Mouse (Mus musculus) liver, embryonic 16.5 days (tissue): ENCODE data around the gene Ambra1. TPM values are rescaled to one million over a fixed set of nuclear protein-coding genes. Genes with fewer than 3 reads are reported as not detected.

Experiments used
- ATAC-seq: fragments of 200-750 bp; cut with Nextera tagmentation; 2 replicates; pipeline ENCODE4 v1.8.0; 2017; ENCODE audit warnings: low read depth, mild to moderate bottlenecking, moderate number of reproducible peaks, moderate library complexity
- H3K27ac ChIP-seq: fragments of 300-500 bp; sonication (generic); 2 replicates; pipeline ENCODE4 v1.5.1; 2014; ENCODE audit warnings: mild to moderate bottlenecking, low read length
- H3K27me3 ChIP-seq: fragments of 300-500 bp; sonication (generic); 2 replicates; pipeline ENCODE4 v1.6.1; 2014; ENCODE audit warnings: low read depth, low read length, mixed read lengths; ENCODE audit not compliant: control insufficient read depth, insufficient read depth
- H3K36me3 ChIP-seq: fragments of 300-500 bp; sonication (generic); 2 replicates; pipeline ENCODE4 v1.6.1; 2014; ENCODE audit warnings: mild to moderate bottlenecking; ENCODE audit not compliant: control insufficient read depth, insufficient read depth
- H3K4me1 ChIP-seq: fragments of 300-500 bp; sonication (generic); 2 replicates; pipeline ENCODE4 v1.6.1; 2014; ENCODE audit warnings: low read depth, low read length, mixed read lengths; ENCODE audit not compliant: control insufficient read depth
- H3K4me2 ChIP-seq: fragments of 300-500 bp; sonication (generic); 2 replicates; pipeline ENCODE4 v1.6.1; 2014; ENCODE audit warnings: low read depth, low read length, mixed read lengths
- H3K4me3 ChIP-seq: fragments of 300-500 bp; sonication (generic); 2 replicates; pipeline ENCODE4 v1.5.1; 2014; ENCODE audit warnings: low read depth, mild to moderate bottlenecking, low read length
- H3K9ac ChIP-seq: fragments of 300-500 bp; sonication (generic); 2 replicates; pipeline ENCODE4 v1.6.1; 2014; ENCODE audit warnings: low read depth, low read length
- H3K9me3 ChIP-seq: fragments of 300-500 bp; sonication (generic); replicated peaks from 2 replicates; pipeline ENCODE4 v1.6.1; 2016; ENCODE audit warnings: low read length; ENCODE audit not compliant: control insufficient read depth
- WGBS: fragments of 180-500 bp; shearing (Covaris S2); extraction: QIAGEN DNeasy Blood & Tissue Kit; methylation state at CpG from one replicate; pipeline ENCODE4 v1.1.7; 2014; ENCODE audit not compliant: insufficient replicate concordance; 5-methylcytosine and 5-hydroxymethylcytosine counted together
- polyA plus RNA-seq: library from polyadenylated mRNA; unstranded; fragments of >200 nt; fragmentation: Nextera tagmentation; extraction: Ambion mirVana; gene quantifications from 2 replicates; pipeline ENCODE4 v1.2.1, GENCODE M21; 2015

Gene Ambra1
- polyA plus RNA-seq, 1 experiment from 2014 or later: 6.1 TPM

DNA sequence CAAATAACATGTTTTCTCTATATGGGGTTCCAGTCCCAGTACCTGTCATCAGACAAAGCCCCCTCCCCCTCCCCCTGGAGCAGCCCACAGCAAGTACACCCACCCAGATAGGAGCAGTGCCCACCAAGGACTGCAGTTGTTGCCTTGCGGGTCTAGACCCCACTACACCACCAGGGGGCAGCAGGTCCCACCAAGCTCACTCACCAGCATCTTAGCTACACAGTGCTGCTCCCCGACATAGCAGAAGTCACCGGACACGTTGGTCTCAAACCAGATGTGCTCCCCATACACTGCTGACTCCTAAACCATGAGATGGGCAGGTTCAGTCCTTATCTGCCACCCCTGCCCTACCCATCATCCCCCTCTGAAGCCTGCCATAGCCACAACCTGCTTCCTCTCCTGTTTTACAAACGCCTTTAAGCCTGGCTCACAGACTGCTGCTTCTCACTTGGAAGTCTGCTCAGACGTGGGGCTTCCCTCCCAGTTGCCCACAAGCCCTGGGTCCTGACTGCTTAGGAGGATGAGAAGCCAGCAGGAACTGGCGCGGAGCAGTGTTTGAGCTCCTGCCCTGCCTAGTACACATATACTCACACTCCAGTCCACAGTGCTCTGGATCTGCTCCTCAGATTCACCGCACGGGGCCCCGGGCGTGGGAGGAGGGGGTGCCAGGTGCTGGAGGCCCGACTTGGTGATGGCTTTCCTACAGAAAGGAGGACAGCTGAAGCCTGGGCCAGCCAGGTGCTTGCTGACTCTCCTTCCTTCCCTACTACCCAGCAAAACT is 214.4 kb downstream of the Ambra1 start:
- Histone ChIP-seq H3K9ac (no peak overlapping the region), H3K36me3 (peaks cover 27% of the 10 kb centered on the region), H3K27ac (0 out of 2 replicates have a peak overlapping the region, but pooled peaks have one; percentile 8), H3K4me3 (no peak overlapping the region), H3K27me3 (no peaks in the 10 kb centered on the region), H3K4me2 (no peak overlapping the region), H3K4me1 (peaks cover 47% of the 10 kb centered on the region), H3K9me3 (no peaks in the 10 kb centered on the region)
- ATAC-seq: peak; percentile 19; the same call in 1 of the 2 replicates
- 35% methylated on average over 13 of the region's 13 CpGs for WGBS

DNA sequence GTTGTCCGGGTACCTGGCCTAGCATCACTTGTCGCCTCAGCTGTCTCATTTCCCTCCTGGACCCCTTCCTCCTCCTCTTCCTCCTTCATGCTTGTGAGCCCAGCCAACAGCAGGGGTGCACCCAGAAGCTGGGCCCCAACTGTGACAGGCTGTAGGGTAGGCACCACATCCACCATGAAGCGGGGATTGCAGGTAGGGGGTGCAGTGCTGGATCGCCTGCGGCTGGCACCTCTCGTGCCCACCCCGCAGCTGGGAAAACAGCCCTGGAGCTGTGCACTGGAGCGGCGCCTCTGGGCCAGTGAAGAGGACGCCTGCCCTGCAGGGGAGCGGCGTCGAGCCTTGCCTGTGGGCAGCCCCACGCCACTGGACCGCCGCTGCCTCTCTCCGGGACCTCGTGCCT is 215.5 kb downstream of the Ambra1 start, which contains the start of gene Gm9821:
TSS of gene Gm9821 (plus strand) at position 221 of the 400 bp plus-strand sequence.
- H3K4me3 ChIP-seq: no peak within 1 kb of the TSS
- H3K9me3 ChIP-seq: no peaks in the 10 kb centered on the region
- H3K27me3 ChIP-seq: no peaks in the 10 kb centered on the region
- WGBS: 89% methylated on average over 18 of the region's 18 CpGs
- peak within 1 kb of the TSS; percentile 68; the same call in 1 of the 2 replicates for H3K4me2 ChIP-seq
- no peak for ATAC-seq
- H3K36me3 ChIP-seq: peaks cover 21% of the 10 kb centered on the region
- H3K9ac ChIP-seq: no peak within 1 kb of the TSS
- H3K4me1 ChIP-seq: peaks cover 58% of the 10 kb centered on the region
- peak within 1 kb of the TSS; percentile 18; the same call in 1 of the 2 replicates for H3K27ac ChIP-seq

DNA sequence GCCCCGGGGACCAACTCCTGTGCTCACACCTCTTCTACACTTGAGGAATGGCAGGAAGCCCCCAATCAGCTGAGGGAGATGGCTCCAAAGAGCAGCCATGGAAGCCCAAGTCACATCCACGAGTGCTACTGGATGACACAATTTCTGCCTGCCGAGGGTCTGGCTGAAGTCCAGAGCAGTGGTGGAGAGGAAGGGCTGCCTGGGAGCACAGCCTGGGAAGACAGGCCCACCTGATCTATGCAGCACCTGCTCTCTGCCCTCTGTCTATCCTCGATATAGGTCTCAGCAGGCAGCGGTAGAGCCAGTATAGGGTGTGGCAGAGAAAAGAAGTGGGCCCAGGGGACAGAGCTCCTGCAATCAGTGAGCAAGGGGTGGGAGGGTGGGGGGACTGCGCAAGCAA is 216.9 kb downstream of the Ambra1 start:
- H3K4me2 ChIP-seq: peak overlapping the region; percentile 68
- 0 out of 2 replicates have a peak, but pooled peaks have one; percentile 4 for ATAC-seq
- peak overlapping the region; percentile 46 for H3K4me3 ChIP-seq
- H3K27ac ChIP-seq: peak overlapping the region; percentile 18; the same call in 1 of the 2 replicates
- H3K9me3 ChIP-seq: no peaks in the 10 kb centered on the region
- peak overlapping the region; percentile 51 for H3K9ac ChIP-seq
- WGBS: 15% methylated on average over 6 of the region's 6 CpGs
- H3K36me3 ChIP-seq: peaks cover 15% of the 10 kb centered on the region
- H3K4me1 ChIP-seq: peaks cover 69% of the 10 kb centered on the region
- H3K27me3 ChIP-seq: no peaks in the 10 kb centered on the region

DNA sequence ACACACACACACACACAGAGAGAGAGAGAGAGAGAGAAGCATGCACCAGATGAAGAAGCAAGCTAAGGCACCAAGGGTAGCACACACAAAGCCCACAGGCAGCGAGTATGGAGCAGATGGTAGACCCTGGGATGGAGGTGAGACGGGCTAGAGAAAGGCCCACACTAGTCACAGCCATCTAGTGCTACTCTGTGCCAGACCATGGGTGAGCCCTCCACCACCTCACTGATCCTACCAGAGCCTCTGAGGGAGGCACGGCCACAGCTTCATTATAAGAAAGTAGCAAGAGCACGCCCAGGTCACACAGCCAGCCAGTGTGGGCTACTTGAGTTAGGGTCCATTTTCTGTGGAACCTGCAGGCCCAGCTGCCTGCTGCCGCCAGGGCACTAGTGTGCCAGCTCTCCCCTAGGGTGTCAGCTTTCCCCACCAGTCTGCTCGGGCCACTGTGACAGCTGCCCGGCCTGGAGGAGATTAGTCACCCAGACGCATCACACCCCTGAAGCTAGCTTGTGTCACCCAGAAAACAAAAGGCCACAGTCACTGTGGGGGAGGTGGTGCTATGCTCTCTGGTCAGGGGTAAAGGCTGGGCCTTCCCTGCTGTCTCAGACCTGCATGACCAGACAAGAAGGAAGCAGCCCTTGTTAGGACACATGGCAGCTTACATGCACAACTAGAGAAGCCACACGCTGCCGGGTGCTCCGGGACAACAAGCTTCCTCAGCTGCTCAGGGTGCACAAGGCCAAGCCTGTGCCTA is 217.6 kb downstream of the Ambra1 start:
- ATAC-seq: peak; percentile 31
- H3K4me3 ChIP-seq: peak overlapping the region; percentile 46
- peak overlapping the region; percentile 72 for H3K9ac ChIP-seq
- peak overlapping the region; percentile 75 for H3K27ac ChIP-seq
- no peaks in the 10 kb centered on the region for H3K9me3 ChIP-seq
- H3K27me3 ChIP-seq: no peaks in the 10 kb centered on the region
- WGBS: 28% methylated on average over 11 of the region's 11 CpGs
- peak overlapping the region; percentile 68 for H3K4me2 ChIP-seq
- H3K36me3 ChIP-seq: peaks cover 9% of the 10 kb centered on the region
- H3K4me1 ChIP-seq: peaks cover 72% of the 10 kb centered on the region

DNA sequence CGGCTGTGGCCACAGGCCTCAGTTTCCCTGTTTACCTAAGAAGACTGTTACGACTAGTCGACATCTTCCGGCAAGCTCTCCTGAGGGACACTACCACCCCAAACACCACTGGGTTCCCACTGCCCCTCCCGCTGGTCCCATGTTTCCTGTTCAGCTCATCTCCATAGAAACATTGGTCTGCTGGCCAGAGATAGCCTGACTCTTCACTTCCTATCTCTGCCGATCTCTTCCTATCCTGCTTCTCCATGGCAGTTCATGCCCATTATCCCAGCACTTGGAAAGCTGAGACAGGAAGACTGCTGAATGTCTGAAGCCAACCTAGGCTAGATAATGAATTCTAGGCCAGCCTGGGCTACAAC is 218.2 kb downstream of the Ambra1 start:
- Histone ChIP-seq H3K4me3 (peak overlapping the region; percentile 46), H3K27me3 (no peaks in the 10 kb centered on the region), H3K4me1 (peaks cover 72% of the 10 kb centered on the region), H3K27ac (peak overlapping the region; percentile 75), H3K4me2 (peak overlapping the region; percentile 68), H3K9me3 (no peaks in the 10 kb centered on the region), H3K36me3 (peaks cover 9% of the 10 kb centered on the region), H3K9ac (peak overlapping the region; percentile 72)
- ATAC-seq: peak; percentile 37
- 25% methylated on average over 6 of the region's 6 CpGs for WGBS

DNA sequence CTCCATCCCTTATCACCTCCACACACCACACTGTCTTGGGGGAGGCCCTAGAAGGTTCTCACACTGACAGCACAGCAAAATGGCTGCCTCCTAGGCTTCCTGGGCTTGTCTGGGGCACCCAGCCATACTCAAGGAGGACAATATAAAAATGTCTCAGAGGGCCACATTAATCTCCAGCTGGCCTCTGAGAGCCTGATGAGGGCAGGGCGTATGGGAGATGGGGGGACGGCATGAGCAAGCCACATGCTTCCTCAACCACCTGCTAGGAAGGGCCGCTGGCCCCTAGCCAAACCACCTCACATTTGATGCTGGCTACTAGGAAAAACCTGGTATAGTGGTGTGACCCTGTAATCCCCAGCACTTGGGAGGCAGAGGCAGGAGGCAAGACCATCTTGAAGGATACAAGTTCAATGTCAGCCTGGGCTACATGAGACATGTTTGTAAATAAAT is 218.9 kb downstream of the Ambra1 start:
- Histone ChIP-seq H3K27me3 (no peaks in the 10 kb centered on the region), H3K9me3 (no peaks in the 10 kb centered on the region), H3K4me2 (peak overlapping the region; percentile 68), H3K36me3 (peaks cover 8% of the 10 kb centered on the region), H3K4me3 (peak overlapping the region; percentile 60), H3K9ac (peak overlapping the region; percentile 72), H3K27ac (peak overlapping the region; percentile 75), H3K4me1 (peaks cover 78% of the 10 kb centered on the region)
- peak; percentile 22; the same call in 1 of the 2 replicates for ATAC-seq
- WGBS: 30% methylated on average over 3 of the region's 3 CpGs

DNA sequence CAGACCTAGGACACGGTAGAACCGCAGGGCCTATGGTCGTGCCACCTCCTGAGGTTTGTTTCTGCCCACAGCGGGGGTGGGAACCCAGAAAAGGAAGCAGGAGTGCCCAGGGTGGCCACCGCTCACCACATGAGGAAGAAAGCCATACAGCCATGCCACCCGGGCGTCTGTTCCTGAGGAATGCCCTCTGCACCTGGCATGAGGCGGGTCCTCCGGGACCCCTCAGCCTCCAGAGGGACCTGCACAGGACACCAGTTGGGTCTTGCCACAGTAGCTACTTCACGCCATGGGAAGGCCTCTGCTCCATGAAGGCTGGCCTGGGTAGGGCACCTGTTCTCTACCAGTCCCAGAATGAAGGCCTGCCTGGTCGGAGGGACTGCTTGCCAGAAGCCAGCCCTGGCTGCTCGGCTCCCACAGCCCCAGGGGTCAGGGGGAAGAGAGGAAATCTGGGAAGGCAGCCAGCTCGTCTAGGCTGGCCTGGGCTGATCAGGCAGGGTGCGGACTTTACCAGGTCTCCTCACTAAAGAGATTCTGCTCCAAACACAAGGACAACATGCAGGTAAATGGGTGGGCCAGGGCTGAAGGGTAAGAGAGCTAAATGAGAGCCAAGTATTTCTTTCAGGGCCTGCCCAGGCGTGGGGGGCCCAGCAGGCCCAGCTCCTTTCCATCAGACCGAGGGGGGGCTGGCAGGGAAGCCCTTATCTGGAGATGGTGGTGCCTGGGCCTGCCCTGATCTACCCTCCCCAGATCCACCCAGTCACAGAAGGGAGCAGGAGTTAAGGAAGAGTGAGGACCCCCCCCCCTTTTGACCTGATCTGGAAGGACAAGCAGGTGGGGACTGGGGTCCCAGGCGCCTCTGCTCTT is 219.7 kb downstream of the Ambra1 start:
- Histone ChIP-seq H3K9me3 (no peaks in the 10 kb centered on the region), H3K36me3 (peaks cover 7% of the 10 kb centered on the region), H3K4me3 (peak overlapping the region; percentile 60), H3K9ac (peak overlapping the region; percentile 72), H3K27me3 (no peaks in the 10 kb centered on the region), H3K27ac (peak overlapping the region; percentile 75), H3K4me1 (peaks cover 81% of the 10 kb centered on the region), H3K4me2 (peak overlapping the region; percentile 68)
- ATAC-seq: peak; percentile 76
- 6% methylated on average over 17 of the region's 17 CpGs for WGBS

DNA sequence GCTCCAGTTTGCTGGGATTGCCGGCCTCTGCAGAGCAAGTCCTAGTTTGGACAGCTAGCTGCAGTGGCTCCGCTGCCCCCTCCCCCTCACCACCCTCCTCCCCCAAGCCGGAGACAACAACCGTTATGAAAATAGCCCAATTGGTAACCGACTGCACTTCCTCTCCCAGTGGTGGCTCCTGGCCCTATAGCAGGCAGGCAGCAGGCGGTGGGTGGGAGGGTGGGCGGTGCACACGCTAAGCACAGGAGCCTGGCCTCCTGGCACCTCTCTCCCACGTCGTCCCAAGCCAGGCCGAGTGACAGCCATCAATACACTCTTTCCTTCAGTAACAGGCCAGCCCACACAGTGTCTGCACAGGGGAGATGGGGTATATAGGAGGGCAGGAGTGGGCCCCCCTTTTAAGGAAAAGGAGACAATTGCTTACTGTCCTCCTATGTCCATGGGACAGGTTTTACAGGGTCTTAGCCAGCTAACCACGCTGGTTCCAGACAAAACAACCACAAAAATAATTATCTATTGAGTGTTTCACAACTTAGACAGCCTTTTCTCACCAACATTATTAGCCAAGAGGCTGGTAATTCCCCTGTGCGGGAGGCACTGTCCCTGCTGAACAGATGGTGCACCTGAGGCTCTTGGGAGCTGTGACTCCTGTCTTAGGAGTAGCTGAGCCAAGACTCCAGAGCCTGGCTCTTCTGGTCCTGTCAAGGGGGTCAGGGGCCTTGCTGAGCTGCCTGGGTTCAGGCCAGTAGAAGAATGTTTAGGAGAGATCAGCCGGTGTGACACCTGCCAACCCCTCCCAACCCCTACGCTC is 220.5 kb downstream of the Ambra1 start:
- Histone ChIP-seq H3K36me3 (peaks cover under 1% of the 10 kb centered on the region; the same call in 1 of the 2 replicates), H3K27me3 (no peaks in the 10 kb centered on the region), H3K27ac (peak overlapping the region; percentile 75), H3K4me3 (peak overlapping the region; percentile 60), H3K4me1 (peaks cover 80% of the 10 kb centered on the region), H3K4me2 (peak overlapping the region; percentile 68), H3K9me3 (no peaks in the 10 kb centered on the region), H3K9ac (peak overlapping the region; percentile 72)
- WGBS: 8% methylated on average over 15 of the region's 15 CpGs
- ATAC-seq: peak; percentile 75
